Mouse (Mus musculus): ENCODE measurements around the gene Ccdc181. TPM values are rescaled to one million over a fixed set of nuclear protein-coding genes. Genes with fewer than 3 reads are reported as not detected.
A peak's percentile ranks its signal among the peaks of the same experiment; 100 is the strongest.

The Ccdc181 gene
- polyA plus RNA-seq, 1 experiment from 2014 or later: 22.7 TPM

DNA sequence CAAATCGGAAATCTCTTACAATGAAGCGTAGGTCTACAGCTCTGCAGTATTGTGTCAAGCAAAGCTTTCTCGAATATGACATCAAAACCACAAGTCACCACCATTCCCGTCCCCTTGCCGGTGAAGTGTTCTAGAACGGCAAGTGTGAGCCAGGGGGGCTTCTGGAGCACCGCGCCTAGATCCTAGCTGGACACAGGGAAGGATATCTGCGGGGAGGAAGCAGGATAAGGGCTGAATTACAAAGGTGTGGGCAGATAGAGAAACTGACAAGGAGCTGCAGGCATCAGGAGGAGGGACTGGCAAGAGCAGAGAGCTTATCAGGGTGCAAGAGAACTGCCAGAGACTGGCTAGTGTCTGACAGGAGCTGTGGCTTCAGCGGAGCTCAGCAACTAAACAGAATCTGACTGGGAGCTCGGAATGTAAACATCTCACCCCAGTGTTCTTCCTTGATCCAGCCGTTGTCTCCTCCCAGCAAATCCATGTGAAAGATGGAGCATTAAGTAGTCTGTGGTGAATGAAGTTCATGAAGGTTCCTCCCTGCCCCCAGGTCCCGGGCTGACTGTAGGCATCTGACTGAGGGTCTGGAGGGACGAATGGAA is 44.3 kb downstream of the Ccdc181 start:
- H3K27ac ChIP-seq: no peak overlapping the region
- ATAC-seq (ENCODE audit: low FRiP score): no peak
- WGBS: 83% methylated on average over 14 of the region's 14 CpGs

DNA sequence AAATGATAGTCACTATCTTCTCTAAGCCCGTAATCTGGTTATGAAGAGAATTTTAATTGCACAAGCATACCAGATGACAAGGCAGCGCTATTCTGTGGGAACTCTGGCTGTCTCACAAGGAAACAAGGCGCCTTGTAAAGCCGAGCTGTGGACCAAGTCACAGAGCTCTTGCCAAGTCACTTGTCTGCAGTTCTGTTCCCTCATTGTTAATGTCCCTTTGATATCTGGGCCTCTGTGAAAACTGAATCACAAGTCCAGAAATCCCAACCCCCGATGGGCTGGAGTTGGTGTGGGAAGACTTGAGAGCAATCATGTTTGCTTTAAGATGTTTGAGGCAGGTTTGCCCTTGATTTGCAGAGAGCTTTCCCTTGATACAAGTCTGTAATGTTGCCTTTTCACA is 45.3 kb downstream of the Ccdc181 start:
- Histone ChIP-seq H3K27me3 (no peaks in the 10 kb centered on the region), H3K4me2 (no peak overlapping the region), H3K4me3 (no peak overlapping the region), H3K27ac (no peak overlapping the region), H3K36me3 (no peaks in the 10 kb centered on the region), H3K9ac (no peak overlapping the region), H3K4me1 (replicated peaks) (peaks cover 14% of the 10 kb centered on the region; the same call in 1 of the 2 replicates), H3K9me3 (no peaks in the 10 kb centered on the region)
- no peak for ATAC-seq (ENCODE audit: low FRiP score)
- 68% methylated on average over 5 of the region's 5 CpGs for WGBS

More for the DNA sequence above, 44.3 kb downstream of the Ccdc181 start:
- Histone ChIP-seq H3K4me3 (no peak overlapping the region), H3K36me3 (no peaks in the 10 kb centered on the region), H3K4me1 (replicated peaks) (peaks cover 14% of the 10 kb centered on the region; the same call in 1 of the 2 replicates), H3K27me3 (no peaks in the 10 kb centered on the region), H3K9ac (no peak overlapping the region), H3K9me3 (no peaks in the 10 kb centered on the region), H3K4me2 (no peak overlapping the region)

- Histone ChIP-seq H3K4me2 (no peak overlapping the region), H3K27ac (no peak overlapping the region), H3K9ac (no peak overlapping the region), H3K4me1 (replicated peaks) (peaks cover 14% of the 10 kb centered on the region; the same call in 1 of the 2 replicates), H3K27me3 (no peaks in the 10 kb centered on the region), H3K4me3 (no peak overlapping the region), H3K36me3 (no peaks in the 10 kb centered on the region), H3K9me3 (no peaks in the 10 kb centered on the region)
- no peak for ATAC-seq (ENCODE audit: low FRiP score)
- WGBS: 81% methylated on average over 10 of the region's 10 CpGs
Measured at GRCm38 (mm10) chr1:164321408-164321807, 46.0 kb downstream of the Ccdc181 start.

GRCm38 (mm10) chr1:164322987-164323650 is 47.7 kb downstream of the Ccdc181 start:
- Histone ChIP-seq H3K4me3 (no peak overlapping the region), H3K4me2 (no peak overlapping the region), H3K9me3 (no peaks in the 10 kb centered on the region), H3K9ac (no peak overlapping the region), H3K27ac (no peak overlapping the region), H3K36me3 (no peaks in the 10 kb centered on the region), H3K4me1 (replicated peaks) (peaks cover 21% of the 10 kb centered on the region), H3K27me3 (no peaks in the 10 kb centered on the region)
- no peak for ATAC-seq (ENCODE audit: low FRiP score)
- WGBS: 89% methylated on average over 8 of the region's 8 CpGs

- H3K4me2 ChIP-seq: no peak overlapping the region
- no peak overlapping the region for H3K9ac ChIP-seq
- H3K4me1 ChIP-seq (replicated peaks): peaks cover 21% of the 10 kb centered on the region
- no peaks in the 10 kb centered on the region for H3K27me3 ChIP-seq
- 86% methylated on average over 4 of the region's 4 CpGs for WGBS
- no peak overlapping the region for H3K4me3 ChIP-seq
- no peaks in the 10 kb centered on the region for H3K9me3 ChIP-seq
- H3K27ac ChIP-seq: no peak overlapping the region
- no peak for ATAC-seq (ENCODE audit: low FRiP score)
- H3K36me3 ChIP-seq: peaks cover 6% of the 10 kb centered on the region
Measured at GRCm38 (mm10) chr1:164324221-164324620, 48.8 kb downstream of the Ccdc181 start.

DNA sequence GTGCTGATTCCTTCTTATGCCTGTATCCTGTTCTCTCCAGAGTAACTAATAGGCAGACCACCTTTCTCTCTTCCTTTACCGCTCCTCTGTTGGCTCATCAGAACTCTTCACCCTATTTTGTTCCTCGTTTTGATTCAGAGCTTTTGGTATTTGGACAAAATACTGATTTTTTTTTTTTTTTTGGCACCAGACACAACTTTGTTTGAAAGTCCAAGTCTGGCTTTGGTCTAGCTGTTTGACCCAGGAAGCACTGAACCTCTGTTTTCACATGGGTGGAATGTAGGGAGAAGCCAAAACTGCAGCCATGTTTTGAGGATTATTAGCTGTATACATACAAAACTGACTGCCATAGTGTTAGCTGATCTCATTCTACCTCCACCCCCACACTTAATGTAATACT is 49.5 kb downstream of the Ccdc181 start:
- peaks cover 8% of the 10 kb centered on the region for H3K36me3 ChIP-seq
- no peak overlapping the region for H3K4me2 ChIP-seq
- H3K27me3 ChIP-seq: no peaks in the 10 kb centered on the region
- no peak overlapping the region for H3K9ac ChIP-seq
- WGBS: 96% methylated on average over 2 of the region's 2 CpGs
- no peak overlapping the region for H3K27ac ChIP-seq
- no peak overlapping the region for H3K4me3 ChIP-seq
- H3K4me1 ChIP-seq (replicated peaks): peaks cover 17% of the 10 kb centered on the region
- no peaks in the 10 kb centered on the region for H3K9me3 ChIP-seq
- no peak for ATAC-seq (ENCODE audit: low FRiP score)

DNA sequence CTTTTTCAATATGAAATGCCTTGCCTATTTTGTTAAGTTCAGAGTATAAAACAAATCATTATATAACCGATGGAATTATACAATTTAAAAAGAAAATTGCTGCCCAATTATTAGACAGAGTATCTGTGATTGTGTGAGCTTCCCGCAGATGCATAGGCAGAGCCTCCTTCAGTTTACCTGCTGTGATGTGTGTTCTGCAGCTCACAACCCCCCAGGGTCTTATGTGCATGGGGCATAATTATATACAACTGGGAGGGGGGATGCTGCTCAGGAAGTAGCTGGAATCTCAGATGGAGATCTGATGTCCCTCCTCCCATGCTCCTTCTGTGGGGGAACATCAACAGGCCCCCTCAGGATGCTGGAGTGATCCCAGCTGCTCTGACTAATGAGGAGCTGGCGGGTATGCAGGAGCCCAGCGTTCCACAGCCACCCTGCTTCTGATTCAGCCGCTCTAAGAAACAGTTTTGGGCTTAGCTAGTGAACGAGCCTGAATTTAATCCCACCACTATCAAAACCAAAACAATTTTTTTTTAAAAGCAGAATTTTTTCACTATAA is 51.3 kb downstream of the Ccdc181 start:
- WGBS: 50% methylated on average over 6 of the region's 6 CpGs
- Histone ChIP-seq H3K9ac (peak overlapping the region; percentile 24; the same call in 1 of the 2 replicates), H3K4me2 (no peak overlapping the region), H3K27ac (peak overlapping the region; percentile 1; the same call in 1 of the 2 replicates), H3K4me1 (replicated peaks) (peaks cover 10% of the 10 kb centered on the region), H3K27me3 (no peaks in the 10 kb centered on the region), H3K36me3 (peaks cover 20% of the 10 kb centered on the region), H3K4me3 (no peak overlapping the region), H3K9me3 (no peaks in the 10 kb centered on the region)
- ATAC-seq (ENCODE audit: low FRiP score): peak; percentile 77; the same call in 1 of the 2 replicates

GRCm38 (mm10) chr1:164327764-164328163 is 52.4 kb downstream of the Ccdc181 start:
- no peaks in the 10 kb centered on the region for H3K27me3 ChIP-seq
- H3K9ac ChIP-seq: no peak overlapping the region
- H3K4me3 ChIP-seq: no peak overlapping the region
- 85% methylated on average over 7 of the region's 7 CpGs for WGBS
- H3K36me3 ChIP-seq: peaks cover 20% of the 10 kb centered on the region
- H3K27ac ChIP-seq: no peak overlapping the region
- H3K9me3 ChIP-seq: no peaks in the 10 kb centered on the region
- peaks cover 7% of the 10 kb centered on the region for H3K4me1 ChIP-seq (replicated peaks)
- no peak for ATAC-seq (ENCODE audit: low FRiP score)
- H3K4me2 ChIP-seq: no peak overlapping the region

- H3K27me3 ChIP-seq: no peaks in the 10 kb centered on the region
- H3K9me3 ChIP-seq: no peaks in the 10 kb centered on the region
- H3K27ac ChIP-seq: no peak overlapping the region
- WGBS: 89% methylated on average over 11 of the region's 11 CpGs
- peaks cover 35% of the 10 kb centered on the region for H3K36me3 ChIP-seq
- ATAC-seq (ENCODE audit: low FRiP score): no peak
- no peak overlapping the region for H3K4me2 ChIP-seq
- no peaks in the 10 kb centered on the region; the same call in 1 of the 2 replicates for H3K4me1 ChIP-seq (replicated peaks)
- no peak overlapping the region for H3K4me3 ChIP-seq
- H3K9ac ChIP-seq: no peak overlapping the region
Measured at GRCm38 (mm10) chr1:164332559-164332958, 57.2 kb downstream of the Ccdc181 start.

DNA sequence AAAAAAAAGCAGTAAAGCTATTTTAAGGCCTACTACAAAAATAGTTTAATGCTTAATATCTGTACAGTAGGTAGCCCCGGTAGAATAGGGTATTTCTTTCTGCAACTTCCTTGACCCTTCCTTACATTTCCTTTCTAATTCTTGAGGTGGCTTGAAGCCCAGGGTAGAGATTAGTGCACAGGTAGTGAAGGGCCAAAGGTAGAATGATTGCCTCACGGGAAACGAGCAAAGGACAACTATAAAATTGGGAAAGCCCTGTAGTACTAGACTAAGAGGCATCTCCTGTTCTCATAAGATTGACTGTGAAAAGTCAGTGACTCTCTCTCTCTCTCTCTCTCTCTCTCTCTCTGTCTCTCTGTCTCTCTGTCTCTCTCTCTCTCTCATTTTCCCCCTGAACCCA is 60.0 kb downstream of the Ccdc181 start:
- Histone ChIP-seq H3K27ac (no peak overlapping the region), H3K4me3 (no peak overlapping the region), H3K9ac (no peak overlapping the region), H3K36me3 (peaks cover 23% of the 10 kb centered on the region), H3K9me3 (no peaks in the 10 kb centered on the region), H3K4me1 (replicated peaks) (no peaks in the 10 kb centered on the region), H3K4me2 (no peak overlapping the region), H3K27me3 (no peaks in the 10 kb centered on the region)
- no peak for ATAC-seq (ENCODE audit: low FRiP score)
- WGBS: 96% methylated on average over 3 of the region's 3 CpGs

GRCm38 (mm10) chr1:164335846-164336245 is 60.5 kb downstream of the Ccdc181 start:
- Histone ChIP-seq H3K9ac (no peak overlapping the region), H3K4me2 (no peak overlapping the region), H3K27ac (no peak overlapping the region), H3K27me3 (no peaks in the 10 kb centered on the region), H3K4me1 (replicated peaks) (no peaks in the 10 kb centered on the region), H3K9me3 (no peaks in the 10 kb centered on the region), H3K36me3 (peaks cover 21% of the 10 kb centered on the region), H3K4me3 (no peak overlapping the region)
- 93% methylated on average over 4 of the region's 4 CpGs for WGBS
- no peak for ATAC-seq (ENCODE audit: low FRiP score)
